Mouse (Mus musculus): ENCODE results near the gene Vmn1r214.

GRCm38 (mm10) chr13:22992721-22993120 lies 37.5 kb upstream of the Vmn1r214 start:
- no peak for TF ChIP-seq CTCF (IDR thresholded peaks at IDR 0.05; ENCODE audit: low read depth)
- no peak for TF ChIP-seq EP300 (IDR thresholded peaks at IDR 0.05; ENCODE audit: low read depth)

Data from liver, embryonic 14.5 days (tissue).